In the genomic region with DNA sequence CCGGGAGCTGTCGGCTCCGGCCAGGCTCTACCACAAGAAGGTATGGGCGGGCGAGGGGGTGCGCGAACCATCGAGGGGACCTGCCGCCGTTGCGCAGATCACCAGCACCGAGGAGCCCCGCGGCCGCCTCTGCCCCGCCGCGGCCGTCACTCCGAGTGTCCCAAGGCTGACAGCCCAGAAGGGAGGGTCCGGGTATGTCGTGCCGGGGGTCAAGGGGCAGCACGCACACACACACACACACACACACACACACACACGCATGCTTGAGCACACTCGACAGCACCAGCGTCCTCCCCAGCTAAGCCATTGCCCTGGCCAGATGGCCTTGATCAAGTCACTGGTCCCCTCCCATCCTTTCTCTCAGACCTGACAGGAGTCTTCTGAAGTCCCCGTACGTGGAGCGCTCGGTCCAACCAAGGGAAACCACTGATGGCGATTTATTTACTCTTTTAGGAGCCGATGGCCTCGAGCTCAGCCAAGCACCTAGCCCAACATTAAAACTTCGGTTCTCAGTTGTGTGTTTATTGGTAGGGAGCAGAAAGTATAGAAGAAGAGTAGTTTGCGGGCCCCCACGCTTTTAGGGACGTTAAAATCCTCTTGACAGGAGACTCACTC, we compare ENCODE assay signal across 8 mouse cellular contexts. TPM values are rescaled to one million over a fixed set of nuclear protein-coding genes. Genes with fewer than 3 reads are reported as not detected.
DNase-seq lines count a peak whose midpoint lies in the region; ATAC-seq and TF ChIP-seq lines count a peak whose summit lies in the region.

No protein-coding gene starts in this region.

- no peak for TF ChIP-seq CTCF in cortical plate, adult 2 months (IDR thresholded peaks at IDR 0.05; ENCODE audit: extremely low read depth, insufficient read depth, low read length)

- H3K9ac ChIP-seq in intestine, embryonic 16.5 days (ENCODE audit: low read depth, low read length), result peak overlapping the region; percentile 78

- no peaks in the 10 kb centered on the region for H3K27me3 ChIP-seq in intestine, embryonic 16.5 days (replicated peaks; ENCODE audit: control insufficient read depth, insufficient read depth, low read length)

- peaks cover 17% of the 10 kb centered on the region for H3K36me3 ChIP-seq in intestine, embryonic 16.5 days (ENCODE audit: control insufficient read depth, insufficient read depth, low read length)

- peak; percentile 39 for DNase-seq in left cerebral cortex, adult 11 months (ENCODE audit: low spot score)
- DNase-seq in left cerebral cortex, postnatal 10 days (ENCODE audit: extremely low spot score in 1 of 2, low spot score in 2 of 2), result no peak
- peak; percentile 45 for DNase-seq in naive thymus-derived CD4-positive, alpha-beta T cell, adult 2 months (ENCODE audit: low read depth)
- DNase-seq in natural killer cell, adult 2 months (ENCODE audit: low spot score in 2 of 2), result no peak
- DNase-seq in thymus, postnatal 25 days, result no peak
- DNase-seq in spleen, postnatal 14 days (ENCODE audit: low spot score in 2 of 2), result no peak

- peak overlapping the region; percentile 81 for H3K4me2 ChIP-seq in intestine, embryonic 16.5 days (ENCODE audit: low read depth, low read length)

- TF ChIP-seq POLR2A in cortical plate, adult 2 months (IDR thresholded peaks at IDR 0.05; ENCODE audit: extremely low read depth, insufficient read depth, low read length), result no peak

- H3K4me1 ChIP-seq in cortical plate, adult 2 months (ENCODE audit: control insufficient read depth, insufficient read depth, low read length), result peaks cover 3% of the 10 kb centered on the region; the same call in 1 of the 2 replicates
- H3K4me1 ChIP-seq in intestine, embryonic 16.5 days (ENCODE audit: control insufficient read depth, insufficient read depth, low read length), result peaks cover 22% of the 10 kb centered on the region

- H3K27ac ChIP-seq in cortical plate, adult 2 months (ENCODE audit: insufficient read depth, low read length), result no peak overlapping the region
- no peak overlapping the region for H3K27ac ChIP-seq in intestine, embryonic 16.5 days (ENCODE audit: low read length)

- H3K9me3 ChIP-seq in intestine, embryonic 16.5 days (ENCODE audit: control insufficient read depth, low read length), result no peaks in the 10 kb centered on the region

- peak overlapping the region; percentile 99 for H3K4me3 ChIP-seq in cortical plate, adult 2 months (ENCODE audit: insufficient read depth, low read length)
- peak overlapping the region; percentile 99 for H3K4me3 ChIP-seq in intestine, embryonic 16.5 days (ENCODE audit: low read length)

- WGBS in intestine, embryonic 16.5 days, result 1% methylated on average over 35 of the region's 38 CpGs

- intact Hi-C loops in left cerebral cortex, postnatal 10 days (cut with DNase I), result loop anchor here (1.0 to 5.0 kb wide), 3 partner anchors 42 to 179 kb away; no protein-coding TSS in a partner anchor

- ATAC-seq in intestine, embryonic 16.5 days, result peak; percentile 43

RNA-seq across cellular contexts. Expression of gene Iscu, which starts 0.5 kb away (rescaled TPM):
- total RNA-seq in left cerebral cortex, postnatal 10 days (2021), result 10 to 100 TPM; 72.7 to 78.3 TPM
- 190 and 196 TPM in 2 replicates for polyA plus RNA-seq in cortical plate, adult 2 months (2012; rRNA removed)
- polyA plus RNA-seq in intestine, embryonic 16.5 days (2015; fragmentation: Nextera tagmentation; extraction: Ambion mirVana), result 99.0 and 114 TPM in 2 replicates

RNA-seq across cellular contexts. Expression of gene Sart3, which starts 0.7 kb away (rescaled TPM):
- total RNA-seq in left cerebral cortex, postnatal 10 days (2021), result 10 to 100 TPM; 29.1 to 35.0 TPM
- polyA plus RNA-seq in cortical plate, adult 2 months (2012; rRNA removed), result 33.2 and 39.0 TPM in 2 replicates
- 30.2 and 30.6 TPM in 2 replicates for polyA plus RNA-seq in intestine, embryonic 16.5 days (2015; fragmentation: Nextera tagmentation; extraction: Ambion mirVana)

RNA-seq across cellular contexts. Expression of gene Tmem119, which starts 27.3 kb away (rescaled TPM):
- 10 to 100 TPM; 12.0 to 16.0 TPM for total RNA-seq in left cerebral cortex, postnatal 10 days (2021)
- 25.4 and 26.0 TPM in 2 replicates for polyA plus RNA-seq in cortical plate, adult 2 months (2012; rRNA removed)
- polyA plus RNA-seq in intestine, embryonic 16.5 days (2015; fragmentation: Nextera tagmentation; extraction: Ambion mirVana), result 56.6 and 63.7 TPM in 2 replicates

RNA-seq across cellular contexts. Expression of gene Ficd, which starts 37.4 kb away (rescaled TPM):
- total RNA-seq in left cerebral cortex, postnatal 10 days (2021), result 1 to 10 TPM; 7.2 to 8.0 TPM
- 8.2 and 8.5 TPM in 2 replicates for polyA plus RNA-seq in cortical plate, adult 2 months (2012; rRNA removed)
- 5.6 and 7.1 TPM in 2 replicates for polyA plus RNA-seq in intestine, embryonic 16.5 days (2015; fragmentation: Nextera tagmentation; extraction: Ambion mirVana)

RNA-seq across cellular contexts. Expression of gene 1700069L16Rik, which starts 48.4 kb away (rescaled TPM):
- not detected for total RNA-seq in left cerebral cortex, postnatal 10 days (2021)
- polyA plus RNA-seq in cortical plate, adult 2 months (2012; rRNA removed), result not detected in 2 replicates
- not detected in 2 replicates for polyA plus RNA-seq in intestine, embryonic 16.5 days (2015; fragmentation: Nextera tagmentation; extraction: Ambion mirVana)

Comparison
In these comparisons a context has a peak if more than half of its experiments do, and no peak if none do; other contexts are left out.
1. DNase-seq: peak in left cerebral cortex, adult 11 months (single experiment) and naive thymus-derived CD4-positive, alpha-beta T cell, adult 2 months (single experiment); none in left cerebral cortex, postnatal 10 days (0 of 2), natural killer cell, adult 2 months (0 of 2), thymus, postnatal 25 days (single experiment) and spleen, postnatal 14 days (0 of 2).